Mouse (Mus musculus): Measurements from ENCODE around the gene Olfr1195. TPM values are rescaled to one million over a fixed set of nuclear protein-coding genes. Genes with fewer than 3 reads are reported as not detected.
"Not testable (repeated sequence)": the region's sequence is repeated elsewhere in the genome, so short reads cannot be mapped to it uniquely, and the experiment has no call there.

Olfr1195 gene
- not detected in 2 replicates for polyA plus RNA-seq (2012; rRNA removed)

DNA sequence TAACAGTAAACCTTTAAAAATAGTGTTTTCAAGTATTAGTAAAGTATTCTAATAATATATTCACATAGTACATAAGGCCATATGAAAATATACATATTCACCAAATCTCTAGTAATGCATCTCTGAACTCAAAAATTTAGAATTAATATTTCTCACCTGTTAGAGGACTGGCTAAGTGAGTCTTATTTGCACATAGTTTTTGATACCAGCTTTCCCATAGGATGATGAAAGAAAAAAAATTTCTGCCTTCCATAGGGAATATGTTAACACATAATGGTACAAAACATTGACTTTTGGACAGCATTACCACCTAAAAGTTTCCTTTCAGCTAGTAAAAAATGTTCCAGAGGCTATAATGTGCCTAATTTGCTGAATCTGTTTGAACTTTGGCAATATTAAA lies at the start of gene Olfr1195:
Olfr1195 (minus strand) TSS at position 101 of the 400 bp plus-strand sequence.
- no peaks in the 10 kb centered on the region for H3K4me1 ChIP-seq (ENCODE audit: control insufficient read depth, insufficient read depth, insufficient read length)
- H3K36me3 ChIP-seq (ENCODE audit: control insufficient read depth, insufficient read depth, low read length): no peaks in the 10 kb centered on the region
- no peak for DNase-seq (ENCODE audit: low read depth in 1 of 2, low spot score in 2 of 2)
- no peak within 1 kb of the TSS for H3K4me3 ChIP-seq (ENCODE audit: extremely low read depth, insufficient read depth, insufficient read length)
- H3K27ac ChIP-seq (ENCODE audit: insufficient read depth, low read length): no peak within 1 kb of the TSS
- H3K27me3 ChIP-seq (ENCODE audit: control insufficient read depth, insufficient read depth, low read length): no peaks in the 10 kb centered on the region
- TF ChIP-seq CTCF (IDR thresholded peaks at IDR 0.05; ENCODE audit: extremely low read depth, insufficient read depth, insufficient read length, insufficient replicate concordance) (no peak), POLR2A (IDR thresholded peaks at IDR 0.05; ENCODE audit: low read depth, low read length) (no peak)

GRCm38 (mm10) chr2:88732266-88732665 lies 43.3 kb upstream of the Olfr1195 start, which contains the start of gene Olfr1197:
Gene Olfr1197 (minus strand): TSS chr2:88732366.
- whole genome bisulfite sequencing: 85% methylated on average over 1 of the region's 1 CpGs
- TF ChIP-seq CTCF (IDR thresholded peaks at IDR 0.05; ENCODE audit: extremely low read depth, insufficient read depth, insufficient read length, insufficient replicate concordance) (no peak), POLR2A (IDR thresholded peaks at IDR 0.05; ENCODE audit: low read depth, low read length) (no peak)
- Histone ChIP-seq H3K27ac (ENCODE audit: insufficient read depth, low read length) (no peak within 1 kb of the TSS), H3K27me3 (ENCODE audit: control insufficient read depth, insufficient read depth, low read length) (no peaks in the 10 kb centered on the region), H3K4me3 (ENCODE audit: extremely low read depth, insufficient read depth, insufficient read length) (no peak within 1 kb of the TSS), H3K36me3 (ENCODE audit: control insufficient read depth, insufficient read depth, low read length) (no peaks in the 10 kb centered on the region), H3K4me1 (ENCODE audit: control insufficient read depth, insufficient read depth, insufficient read length) (no peaks in the 10 kb centered on the region)
- DNase-seq (ENCODE audit: low read depth in 1 of 2, low spot score in 2 of 2): no peak

DNA sequence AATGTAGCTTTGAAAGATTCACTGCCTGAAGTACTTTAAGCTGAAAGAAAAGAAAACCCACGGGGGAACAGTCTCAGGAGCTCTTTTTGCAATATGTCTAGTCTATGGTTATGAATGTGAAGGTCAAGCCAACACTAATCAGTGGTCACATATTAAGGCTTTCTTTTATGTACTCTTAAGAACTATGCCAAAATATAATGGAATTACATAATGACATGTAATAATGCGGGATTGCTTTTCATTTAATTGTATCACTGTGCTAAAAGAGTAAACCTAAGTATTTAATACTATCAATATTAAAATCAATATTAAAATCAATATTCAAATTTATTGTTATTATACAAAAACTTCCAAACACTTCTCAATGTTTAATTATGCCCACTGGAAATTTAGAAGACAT lies 15.5 kb upstream of the Olfr1195 start, which contains the start of gene Olfr1196:
Olfr1196 (minus strand) TSS at position 101 of the 400 bp plus-strand sequence.
- no peaks in the 10 kb centered on the region for H3K36me3 ChIP-seq (ENCODE audit: control insufficient read depth, insufficient read depth, low read length)
- 87% methylated on average over 2 of the region's 2 CpGs for WGBS
- DNase-seq (ENCODE audit: low read depth in 1 of 2, low spot score in 2 of 2): no peak
- no peaks in the 10 kb centered on the region for H3K4me1 ChIP-seq (ENCODE audit: control insufficient read depth, insufficient read depth, insufficient read length)
- no peak for TF ChIP-seq CTCF (IDR thresholded peaks at IDR 0.05; ENCODE audit: extremely low read depth, insufficient read depth, insufficient read length, insufficient replicate concordance)
- TF ChIP-seq POLR2A (IDR thresholded peaks at IDR 0.05; ENCODE audit: low read depth, low read length): no peak
- H3K27ac ChIP-seq (ENCODE audit: insufficient read depth, low read length): no peak within 1 kb of the TSS
- no peaks in the 10 kb centered on the region for H3K27me3 ChIP-seq (ENCODE audit: control insufficient read depth, insufficient read depth, low read length)
- no peak within 1 kb of the TSS for H3K4me3 ChIP-seq (ENCODE audit: extremely low read depth, insufficient read depth, insufficient read length)

- H3K4me1 ChIP-seq (ENCODE audit: control insufficient read depth, insufficient read depth, insufficient read length); H3K27ac ChIP-seq (ENCODE audit: insufficient read depth, low read length); H3K4me3 ChIP-seq (ENCODE audit: extremely low read depth, insufficient read depth, insufficient read length); H3K27me3 ChIP-seq (ENCODE audit: control insufficient read depth, insufficient read depth, low read length); DNase-seq (ENCODE audit: low read depth in 1 of 2, low spot score in 2 of 2); H3K36me3 ChIP-seq (ENCODE audit: control insufficient read depth, insufficient read depth, low read length): not testable (repeated sequence)
Observed at GRCm38 (mm10) chr2:88675328-88675727, 13.7 kb downstream of the Olfr1195 start, which contains the start of gene Olfr1193. Gene Olfr1193 (plus strand): TSS chr2:88675628.

DNA sequence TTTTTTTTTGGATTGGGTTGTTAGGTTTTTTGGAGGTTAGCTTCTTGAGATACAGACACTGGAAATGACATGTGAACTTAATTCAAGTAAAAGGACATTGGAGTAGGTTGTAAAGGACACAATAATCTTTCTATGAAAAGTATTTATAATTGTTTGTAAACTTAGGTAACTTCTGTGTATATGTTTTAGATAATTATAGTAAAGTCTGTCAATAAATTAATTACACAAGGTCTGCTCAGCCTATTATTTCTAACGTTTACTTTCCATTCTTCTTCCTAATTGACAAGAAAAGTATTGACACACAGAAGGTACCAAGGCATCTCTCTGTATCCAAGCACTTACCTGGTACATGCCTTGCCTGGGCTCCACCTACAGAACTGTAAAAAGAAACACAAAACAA lies 40.8 kb downstream of the Olfr1195 start, which contains the start of gene Olfr1192-ps1:
Olfr1192-ps1 (plus strand) TSS at position 301 of the 400 bp plus-strand sequence.
- no peak for DNase-seq (ENCODE audit: low read depth in 1 of 2, low spot score in 2 of 2)
- no peaks in the 10 kb centered on the region for H3K27me3 ChIP-seq (ENCODE audit: control insufficient read depth, insufficient read depth, low read length)
- TF ChIP-seq CTCF (IDR thresholded peaks at IDR 0.05; ENCODE audit: extremely low read depth, insufficient read depth, insufficient read length, insufficient replicate concordance) (no peak), POLR2A (IDR thresholded peaks at IDR 0.05; ENCODE audit: low read depth, low read length) (no peak)
- 56% methylated on average over 1 of the region's 1 CpGs for WGBS
- no peaks in the 10 kb centered on the region for H3K36me3 ChIP-seq (ENCODE audit: control insufficient read depth, insufficient read depth, low read length)
- H3K27ac ChIP-seq (ENCODE audit: insufficient read depth, low read length): no peak within 1 kb of the TSS
- no peaks in the 10 kb centered on the region for H3K4me1 ChIP-seq (ENCODE audit: control insufficient read depth, insufficient read depth, insufficient read length)
- no peak within 1 kb of the TSS for H3K4me3 ChIP-seq (ENCODE audit: extremely low read depth, insufficient read depth, insufficient read length)

DNA sequence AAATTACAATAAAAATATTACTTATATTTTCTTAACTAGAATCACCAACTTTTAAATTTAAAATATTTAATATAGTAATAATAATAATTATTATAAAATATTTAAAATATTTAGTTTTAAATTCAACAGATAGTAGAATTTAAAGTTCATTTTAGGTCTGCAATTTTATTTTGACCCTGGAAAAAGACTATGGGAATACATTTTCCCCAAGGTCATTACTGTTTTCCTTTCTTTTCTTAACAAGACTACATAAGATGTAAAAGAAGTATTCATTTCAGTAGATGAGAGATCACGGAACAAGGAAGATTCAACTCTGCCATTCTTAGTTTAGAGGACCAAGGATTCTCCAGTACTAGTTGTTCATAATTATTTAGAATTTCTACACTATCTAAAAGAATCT lies 48.7 kb downstream of the Olfr1195 start, which contains the start of gene Olfr1191-ps1:
Olfr1191-ps1 (plus strand) TSS at position 301 of the 400 bp plus-strand sequence.
- not testable (repeated sequence) for H3K36me3 ChIP-seq (ENCODE audit: control insufficient read depth, insufficient read depth, low read length); H3K4me3 ChIP-seq (ENCODE audit: extremely low read depth, insufficient read depth, insufficient read length); DNase-seq (ENCODE audit: low read depth in 1 of 2, low spot score in 2 of 2); H3K27ac ChIP-seq (ENCODE audit: insufficient read depth, low read length); H3K27me3 ChIP-seq (ENCODE audit: control insufficient read depth, insufficient read depth, low read length); H3K4me1 ChIP-seq (ENCODE audit: control insufficient read depth, insufficient read depth, insufficient read length)
- WGBS: 89% methylated on average over 1 of the region's 1 CpGs

Other genes starting within 250 kb of the Olfr1195 start
- gene Gm13757, start 240.1 kb downstream of the Olfr1195 start, polyA plus RNA-seq (2012; rRNA removed): not detected in 2 replicates
- gene Olfr1183, start 234.3 kb downstream of the Olfr1195 start, polyA plus RNA-seq (2012; rRNA removed): not detected in 2 replicates
- gene Olfr1184, start 205.6 kb downstream of the Olfr1195 start, polyA plus RNA-seq (2012; rRNA removed): not detected in 2 replicates
- not detected in 2 replicates for gene Olfr1185-ps1, start 195.9 kb downstream of the Olfr1195 start, polyA plus RNA-seq (2012; rRNA removed)
- gene Olfr1186, start 170.6 kb downstream of the Olfr1195 start, polyA plus RNA-seq (2012; rRNA removed): not detected in 2 replicates
- not detected in 2 replicates for gene Olfr1188, start 132.3 kb downstream of the Olfr1195 start, polyA plus RNA-seq (2012; rRNA removed)
- gene Olfr1189, start 102.7 kb downstream of the Olfr1195 start, polyA plus RNA-seq (2012; rRNA removed): not detected in 2 replicates
- gene Olfr1191-ps1, start 48.6 kb downstream of the Olfr1195 start, polyA plus RNA-seq (2012; rRNA removed): not detected in 2 replicates
- not detected in 2 replicates for gene Olfr1192-ps1, start 40.7 kb downstream of the Olfr1195 start, polyA plus RNA-seq (2012; rRNA removed)
- not detected in 2 replicates for gene Olfr1193, start 13.6 kb downstream of the Olfr1195 start, polyA plus RNA-seq (2012; rRNA removed)
- not detected in 2 replicates for gene Olfr1196, start 15.4 kb upstream of the Olfr1195 start, polyA plus RNA-seq (2012; rRNA removed)
- not detected in 2 replicates for gene Olfr1197, start 43.2 kb upstream of the Olfr1195 start, polyA plus RNA-seq (2012; rRNA removed)
- not detected in 2 replicates for gene Olfr1198, start 62.2 kb upstream of the Olfr1195 start, polyA plus RNA-seq (2012; rRNA removed)
- not detected in 2 replicates for gene Olfr1199, start 71.3 kb upstream of the Olfr1195 start, polyA plus RNA-seq (2012; rRNA removed)
- not detected in 2 replicates for gene Olfr1200, start 81.3 kb upstream of the Olfr1195 start, polyA plus RNA-seq (2012; rRNA removed)
- not detected in 2 replicates for gene Olfr1201, start 103.8 kb upstream of the Olfr1195 start, polyA plus RNA-seq (2012; rRNA removed)
- gene Olfr1202, start 125.3 kb upstream of the Olfr1195 start, polyA plus RNA-seq (2012; rRNA removed): not detected in 2 replicates
- gene Olfr1205, start 140.6 kb upstream of the Olfr1195 start, polyA plus RNA-seq (2012; rRNA removed): not detected in 2 replicates
- not detected in 2 replicates for gene Olfr1204, start 160.1 kb upstream of the Olfr1195 start, polyA plus RNA-seq (2012; rRNA removed)
- gene Olfr1206, start 174.0 kb upstream of the Olfr1195 start, polyA plus RNA-seq (2012; rRNA removed): not detected in 2 replicates
- not detected in 2 replicates for gene Olfr1208, start 213.1 kb upstream of the Olfr1195 start, polyA plus RNA-seq (2012; rRNA removed)
- gene Olfr1209, start 226.0 kb upstream of the Olfr1195 start, polyA plus RNA-seq (2012; rRNA removed): not detected in 2 replicates
- not detected in 2 replicates for gene Olfr1211, start 248.9 kb upstream of the Olfr1195 start, polyA plus RNA-seq (2012; rRNA removed)